Mouse (Mus musculus): ENCODE data around the gene Spata19. TPM values are rescaled to one million over a fixed set of nuclear protein-coding genes. Genes with fewer than 3 reads are reported as not detected.

Gene Spata19
- polyA plus RNA-seq (2012; rRNA removed): 0.14 TPM in 1 of 2 replicates, not detected in the other

GRCm38 (mm10) chr9:27396500-27396899, at the start of gene Spata19:
Gene Spata19 (plus strand): TSS chr9:27396800.

Other genes with a start within 250 kb of the Spata19 start
- 116 and 120 TPM in 2 replicates for gene Jam3, start 241.4 kb upstream of the Spata19 start, polyA plus RNA-seq (2012; rRNA removed)
- 3.3 and 3.6 TPM in 2 replicates for gene Igsf9b, start 97.6 kb upstream of the Spata19 start, polyA plus RNA-seq (2012; rRNA removed)